Mouse (Mus musculus) frontal cortex, postnatal 25 days (tissue): ENCODE results near the gene 1700025F22Rik.
A peak's percentile ranks its signal among the peaks of the same experiment; 100 is the strongest.
"Not testable (repeated sequence)": the region's sequence is repeated elsewhere in the genome, so short reads cannot be mapped to it uniquely, and the experiment has no call there.

Experiments used
- DNase-seq, 2 experiments: peaks; one replicate each; pipeline ENCODE4 v3.0.0; 2022; ENCODE audit warnings: low spot score in 2 of 2

Gene 1700025F22Rik

DNA sequence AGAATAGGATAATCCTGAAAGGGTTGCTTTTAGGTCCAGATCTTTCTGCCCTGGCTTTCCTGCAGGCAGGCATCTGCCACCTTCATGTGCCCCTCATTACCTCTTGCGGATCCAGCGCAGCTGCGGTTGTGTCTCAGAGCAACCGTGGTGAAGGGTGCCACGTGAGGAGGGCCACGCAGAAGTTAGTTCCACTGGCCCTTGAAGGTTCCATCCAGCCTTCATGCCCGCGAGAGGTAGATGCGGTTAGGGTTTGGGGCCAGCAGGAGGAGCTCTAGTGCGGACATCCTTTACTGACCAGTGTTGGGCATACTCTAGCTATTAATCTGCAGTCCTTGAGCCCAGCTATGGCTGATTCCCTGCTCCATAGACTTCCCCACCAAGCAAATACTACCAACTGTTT is at the start of gene 1700025F22Rik:
1700025F22Rik (minus strand) TSS at position 149 of the 400 bp plus-strand sequence.
- no peak for DNase-seq

GRCm38 (mm10) chr19:11196546-11196945 is 31.4 kb upstream of the 1700025F22Rik start, which contains the start of gene Ms4a13:
Gene Ms4a13 (minus strand): TSS chr19:11196737.
- no peak for DNase-seq

GRCm38 (mm10) chr19:11192552-11192951 is 27.4 kb upstream of the 1700025F22Rik start:
- DNase-seq = no peak

DNA sequence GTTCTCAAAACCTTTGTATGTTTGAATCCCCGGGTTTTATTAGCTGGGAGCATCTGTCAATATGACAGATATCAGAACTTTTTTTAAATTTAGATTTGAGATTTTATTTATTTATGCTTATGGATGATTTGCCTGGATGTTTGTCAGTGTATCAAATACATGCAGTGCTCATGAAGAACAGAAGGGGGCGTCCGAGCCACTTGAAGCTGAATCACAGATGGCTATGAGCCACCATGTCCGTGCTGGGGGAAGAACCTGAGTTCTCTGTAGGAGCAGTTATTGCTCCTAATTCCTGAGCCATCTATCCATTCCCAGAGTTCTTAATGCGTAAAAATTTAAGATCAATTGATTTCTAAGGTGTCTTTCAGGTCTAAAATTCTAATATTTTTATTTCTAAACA is 19.0 kb upstream of the 1700025F22Rik start:
- DNase-seq = no peak

DNA sequence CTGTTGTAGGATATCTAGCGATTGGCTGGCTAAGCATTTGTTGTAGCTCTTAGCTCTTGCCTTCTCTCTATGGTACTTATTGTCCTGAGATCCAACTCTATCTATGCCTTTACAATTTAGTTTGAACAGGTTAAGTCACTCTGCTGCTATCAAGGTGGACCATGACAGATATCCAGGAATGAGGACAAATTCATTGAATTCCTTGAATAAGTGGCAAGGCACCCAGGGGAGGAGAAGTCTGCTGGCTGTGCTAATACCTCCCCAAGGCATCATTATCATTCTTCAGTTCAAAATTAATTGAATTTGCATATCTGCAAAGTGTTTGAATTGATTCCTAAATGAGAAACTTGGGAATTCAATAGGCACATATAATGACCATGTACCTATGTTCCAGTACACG is 12.3 kb upstream of the 1700025F22Rik start:
- no peak for DNase-seq

DNA sequence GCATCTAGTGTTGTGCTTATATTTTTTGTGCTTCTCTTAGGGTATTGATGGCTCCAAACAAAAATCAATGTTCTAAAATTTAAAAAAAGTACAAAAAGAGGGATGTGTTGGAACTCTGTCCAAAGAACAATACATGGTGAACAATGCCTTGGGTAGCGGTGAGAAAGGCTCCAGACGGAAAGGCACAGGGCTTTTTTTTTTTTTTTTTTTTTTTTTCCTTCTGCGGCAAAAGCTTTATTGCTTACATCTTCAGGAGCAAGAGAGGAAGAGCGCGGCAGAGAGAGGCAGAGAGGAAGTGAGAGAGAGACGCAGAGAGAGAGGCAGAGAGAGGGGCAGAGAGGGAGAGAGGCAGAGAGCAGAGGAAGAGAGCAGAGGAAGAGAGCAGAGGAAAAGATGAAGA is 7.2 kb downstream of the 1700025F22Rik start:
- DNase-seq = not testable (repeated sequence)

- DNase-seq = no peak
Measured at GRCm38 (mm10) chr19:11135336-11135735, 29.8 kb downstream of the 1700025F22Rik start.

DNA sequence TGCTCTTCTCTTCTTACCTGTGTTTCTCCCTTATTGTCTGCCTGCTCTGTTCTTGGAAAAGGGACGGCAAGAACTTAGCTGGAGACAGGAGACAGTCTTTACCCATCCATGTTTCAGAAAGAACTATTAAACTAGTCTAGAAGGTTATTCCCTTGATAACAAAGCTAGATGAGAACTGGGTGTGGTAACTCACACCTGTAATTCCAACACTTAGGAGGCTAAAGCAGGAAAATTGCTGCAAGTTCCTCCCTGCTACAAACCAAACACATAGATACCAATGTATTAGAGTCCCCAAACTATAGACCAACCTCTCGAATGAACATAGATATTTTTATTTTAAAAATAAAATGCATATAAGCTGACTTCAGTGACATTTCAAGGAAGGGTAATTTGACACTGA is 30.3 kb downstream of the 1700025F22Rik start:
- no peak for DNase-seq

- not testable (repeated sequence) for DNase-seq
Measured at GRCm38 (mm10) chr19:11130776-11131175, 34.3 kb downstream of the 1700025F22Rik start, which contains the start of gene 1700017D01Rik. Gene 1700017D01Rik (minus strand): TSS chr19:11130876.

DNA sequence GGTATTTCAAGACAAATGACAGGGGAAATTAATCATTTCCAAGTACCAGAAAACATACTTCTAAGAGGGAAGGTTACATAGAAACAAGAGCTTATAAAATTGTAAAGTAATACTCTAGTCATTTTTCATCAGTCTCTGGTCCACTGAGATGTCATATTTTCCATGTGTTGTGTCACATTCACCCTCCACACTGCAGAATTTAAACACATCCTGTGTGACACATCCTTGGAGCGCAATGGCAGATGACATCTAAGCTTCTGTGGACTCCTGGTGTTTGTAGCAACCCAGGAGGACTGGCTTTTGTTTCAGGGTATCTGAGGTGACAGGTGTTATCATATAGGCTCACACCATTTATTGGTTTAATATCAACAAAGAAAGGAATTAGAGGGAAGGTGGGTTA is 35.4 kb downstream of the 1700025F22Rik start:
- DNase-seq = no peak

GRCm38 (mm10) chr19:11121016-11121420 is 44.1 kb downstream of the 1700025F22Rik start:
- peak in 1 of 2 experiments; percentile 2 for DNase-seq

- no peak for DNase-seq
Measured at GRCm38 (mm10) chr19:11119338-11119737, 45.8 kb downstream of the 1700025F22Rik start.

DNA sequence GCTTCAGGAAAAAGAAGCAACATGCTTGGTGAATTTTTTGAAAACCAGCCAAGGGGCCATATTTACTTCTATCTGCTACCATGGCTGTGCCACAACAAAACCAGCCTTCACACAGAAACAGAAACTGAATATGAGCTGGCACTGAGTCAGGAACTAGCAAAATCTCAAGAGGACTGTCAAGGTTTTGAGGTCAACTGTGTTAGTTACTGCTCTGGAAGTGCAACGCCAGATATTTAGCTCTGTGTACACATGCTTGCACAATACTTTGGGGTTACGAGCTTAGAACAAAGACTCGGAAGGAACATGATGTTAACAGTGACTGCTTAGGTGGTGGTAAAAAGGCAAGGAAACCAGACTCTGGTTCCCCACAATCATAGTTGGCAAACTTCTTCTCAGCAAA is 57.4 kb downstream of the 1700025F22Rik start:
- DNase-seq = no peak

DNA sequence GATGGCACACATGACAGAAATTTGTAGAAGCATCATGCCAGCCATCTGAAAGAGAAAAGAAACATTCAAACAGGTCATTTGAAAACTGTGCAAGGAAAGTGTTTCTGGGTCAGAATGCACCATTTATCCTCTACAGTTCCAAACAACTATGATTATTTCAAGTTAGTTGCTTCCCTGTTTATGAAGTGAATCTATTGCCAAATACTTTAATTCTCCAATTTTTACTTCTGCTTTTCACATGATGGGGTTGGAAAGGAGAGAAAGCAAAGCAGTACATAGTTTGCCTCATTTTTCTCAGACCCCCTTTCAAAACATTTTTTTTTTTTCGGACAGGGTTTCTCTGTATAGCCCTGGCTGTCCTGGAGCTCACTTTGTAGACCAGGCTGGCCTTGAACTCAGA is 63.2 kb downstream of the 1700025F22Rik start:
- no peak for DNase-seq

DNA sequence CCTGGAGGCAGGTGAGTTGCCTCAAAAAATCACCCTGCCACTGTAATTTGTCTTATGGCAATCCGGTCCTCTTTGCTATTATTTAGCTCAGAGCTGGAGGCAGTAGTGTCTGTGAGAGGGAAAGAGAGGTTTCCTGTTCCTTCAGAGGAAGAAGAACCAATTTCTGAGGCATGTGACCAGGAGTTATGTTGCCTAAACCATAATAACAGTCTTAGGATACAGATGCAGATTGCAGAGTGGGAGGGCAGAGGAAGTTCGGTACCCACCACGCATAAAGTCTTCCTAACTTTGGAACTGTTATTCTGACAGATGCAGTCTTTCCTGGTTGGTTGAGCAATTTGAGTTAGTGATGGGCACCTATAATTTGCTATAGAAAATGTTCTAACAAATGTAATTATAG is 66.7 kb downstream of the 1700025F22Rik start:
- DNase-seq = no peak

DNA sequence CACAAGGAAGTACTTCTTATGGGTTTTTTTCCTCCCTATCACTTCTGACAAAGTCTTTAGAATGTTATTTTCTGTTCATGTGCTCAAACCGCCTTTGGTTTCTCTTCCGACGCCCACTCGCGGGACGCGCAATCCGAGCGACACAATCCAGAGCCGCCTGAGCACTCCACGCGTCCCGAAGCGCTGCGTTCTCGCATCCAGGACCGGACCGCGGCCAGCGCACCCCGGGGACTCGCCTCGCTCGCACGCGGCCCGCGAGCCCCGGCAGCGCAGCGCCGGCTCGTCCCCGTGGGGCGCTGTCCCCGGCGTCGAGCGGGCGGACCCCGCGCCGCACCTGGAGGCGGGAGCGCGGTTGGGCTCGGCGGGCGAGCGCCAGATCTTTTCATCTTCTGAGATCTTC is 73.0 kb downstream of the 1700025F22Rik start:
- not testable (repeated sequence) for DNase-seq
